Mouse (Mus musculus) left cerebral cortex, adult 6 months (tissue): ENCODE data around the gene Zbtb22. TPM values are rescaled to one million over a fixed set of nuclear protein-coding genes. Genes with fewer than 3 reads are reported as not detected.

Experiments
- long read RNA-seq, 2 experiments: library from polyadenylated mRNA; unstranded; transcript quantifications; one replicate each; pipeline ENCODE4 v2.0.0; 2019 to 2020
- polyA plus RNA-seq: library from polyadenylated mRNA; unstranded; fragments of <200 nt; fragmentation: Nextera tagmentation; gene quantifications from 2 replicates; pipeline ENCODE4 v1.2.3, GENCODE M21; 2021

Gene Zbtb22
- 4.8 and 8.5 TPM in 2 replicates for polyA plus RNA-seq
- long read RNA-seq, experiment 1, partial matches to known transcripts: 12 of 15 reads
- long read RNA-seq, experiment 1, other reads (novel, unspliced or antisense): 0 of 15 reads
- long read RNA-seq, experiment 2, partial matches to known transcripts: 0 of 14 reads
- long read RNA-seq, experiment 2, other reads (novel, unspliced or antisense): 13 of 14 reads

GRCm38 (mm10) chr17:33915671-33916250 lies at the start of gene Zbtb22, which contains the start of gene Tapbp:
Gene Zbtb22, plus strand, starts transcription at chr17:33915904.
Gene Tapbp, plus strand, starts transcription at chr17:33915899.

GRCm38 (mm10) chr17:33873537-33873936 lies 42.2 kb upstream of the Zbtb22 start, which contains the start of gene Gm7029:
Gene Gm7029, plus strand, starts transcription at chr17:33873837.

GRCm38 (mm10) chr17:33890533-33891059 lies 25.1 kb upstream of the Zbtb22 start, which contains the start of gene Kifc1:
Gene Kifc1, minus strand, starts transcription at chr17:33890661.

GRCm38 (mm10) chr17:33904835-33905234 lies 10.9 kb upstream of the Zbtb22 start, which contains the start of gene Platr17:
Gene Platr17, plus strand, starts transcription at chr17:33905135.

GRCm38 (mm10) chr17:33909077-33909868 lies 6.4 kb upstream of the Zbtb22 start, which contains the start of gene Daxx:
Gene Daxx, plus strand, starts transcription at chr17:33909414.

GRCm38 (mm10) chr17:33929371-33930279 lies 13.9 kb downstream of the Zbtb22 start, which contains the start of gene Rgl2:
Gene Rgl2, plus strand, starts transcription at chr17:33929543.

GRCm38 (mm10) chr17:33940206-33940805 lies 24.6 kb downstream of the Zbtb22 start, which contains the start of the genes Pfdn6 and Wdr46:
Gene Pfdn6, minus strand, starts transcription at chr17:33940343.
Gene Wdr46, plus strand, starts transcription at chr17:33940660.

GRCm38 (mm10) chr17:33951021-33951946 lies 35.6 kb downstream of the Zbtb22 start, which contains the start of gene B3galt4:
Gene B3galt4, minus strand, starts transcription at chr17:33951488.

GRCm38 (mm10) chr17:33955555-33956214 lies 40.0 kb downstream of the Zbtb22 start, which contains the start of the genes Vps52 and Rps18:
Gene Vps52, plus strand, starts transcription at chr17:33955812.
Gene Rps18, minus strand, starts transcription at chr17:33956001.

Other genes with a start within 250 kb of the Zbtb22 start
- gene Hnrnpm, start 229.0 kb upstream of the Zbtb22 start, polyA plus RNA-seq: 48.3 and 50.7 TPM in 2 replicates
- 20.5 and 194 TPM in 2 replicates for gene March2, start 197.2 kb upstream of the Zbtb22 start, polyA plus RNA-seq
- 640 and 662 TPM in 2 replicates for gene Rab11b, start 155.4 kb upstream of the Zbtb22 start, polyA plus RNA-seq
- gene Angptl4, start 134.1 kb upstream of the Zbtb22 start, polyA plus RNA-seq: 3.4 TPM in 2 replicates
- gene Kank3, start 105.4 kb upstream of the Zbtb22 start, polyA plus RNA-seq: 18.2 and 19.7 TPM in 2 replicates
- gene Rps28, start 91.3 kb upstream of the Zbtb22 start, polyA plus RNA-seq: 2,886 and 3,372 TPM in 2 replicates
- 1,006 and 1,076 TPM in 2 replicates for gene Ndufa7, start 91.3 kb upstream of the Zbtb22 start, polyA plus RNA-seq
- 45.2 and 56.2 TPM in 2 replicates for gene Cd320, start 72.8 kb upstream of the Zbtb22 start, polyA plus RNA-seq
- gene Gm7029, start 42.1 kb upstream of the Zbtb22 start, polyA plus RNA-seq: not detected in 2 replicates
- 0.23 and 0.25 TPM in 2 replicates for gene Kifc1, start 25.2 kb upstream of the Zbtb22 start, polyA plus RNA-seq
- gene Platr17, start 10.8 kb upstream of the Zbtb22 start, polyA plus RNA-seq: 1.5 and 2.0 TPM in 2 replicates
- gene Daxx, start 6.5 kb upstream of the Zbtb22 start, polyA plus RNA-seq: 17.9 and 19.4 TPM in 2 replicates
- gene Tapbp, start within 50 bp of the Zbtb22 start, polyA plus RNA-seq: 27.8 and 29.4 TPM in 2 replicates
- 7.1 and 7.2 TPM in 2 replicates for gene Rgl2, start 13.6 kb downstream of the Zbtb22 start, polyA plus RNA-seq
- 117 and 123 TPM in 2 replicates for gene Pfdn6, start 24.4 kb downstream of the Zbtb22 start, polyA plus RNA-seq
- 4.5 and 4.8 TPM in 2 replicates for gene Wdr46, start 24.8 kb downstream of the Zbtb22 start, polyA plus RNA-seq
- 4.3 and 5.6 TPM in 2 replicates for gene B3galt4, start 35.6 kb downstream of the Zbtb22 start, polyA plus RNA-seq
- 41.5 and 54.7 TPM in 2 replicates for gene Vps52, start 39.9 kb downstream of the Zbtb22 start, polyA plus RNA-seq
- 906 and 922 TPM in 2 replicates for gene Rps18, start 40.1 kb downstream of the Zbtb22 start, polyA plus RNA-seq
- gene H2-K1, start 84.4 kb downstream of the Zbtb22 start, polyA plus RNA-seq: 29.6 and 37.7 TPM in 2 replicates
- gene Ring1, start 108.8 kb downstream of the Zbtb22 start, polyA plus RNA-seq: 3.4 and 12.5 TPM in 2 replicates
- gene H2-Ke6, start 112.2 kb downstream of the Zbtb22 start, polyA plus RNA-seq: 25.9 and 48.5 TPM in 2 replicates
- 66.0 and 69.8 TPM in 2 replicates for gene Slc39a7, start 115.8 kb downstream of the Zbtb22 start, polyA plus RNA-seq
- 12.9 and 32.8 TPM in 2 replicates for gene Rxrb, start 115.9 kb downstream of the Zbtb22 start, polyA plus RNA-seq
- gene Col11a2, start 123.5 kb downstream of the Zbtb22 start, polyA plus RNA-seq: 0.48 and 0.55 TPM in 2 replicates
- 1.2 and 1.6 TPM in 2 replicates for gene H2-Oa, start 176.4 kb downstream of the Zbtb22 start, polyA plus RNA-seq
- gene H2-DMa, start 203.6 kb downstream of the Zbtb22 start, polyA plus RNA-seq: 32.1 and 36.6 TPM in 2 replicates
- 42.2 and 74.5 TPM in 2 replicates for gene Brd2, start 206.7 kb downstream of the Zbtb22 start, polyA plus RNA-seq
- gene H2-DMb2, start 227.4 kb downstream of the Zbtb22 start, polyA plus RNA-seq: 0.44 and 0.55 TPM in 2 replicates
- 4.0 and 4.2 TPM in 2 replicates for gene H2-DMb1, start 237.2 kb downstream of the Zbtb22 start, polyA plus RNA-seq